Mouse (Mus musculus) ES-E14 (cell line): ENCODE results near the gene Elavl1.

Experiments used
- CHD2 ChIP-seq: IDR thresholded peaks from 2 replicates; pipeline ENCODE4 v1.6.1; 2014; ENCODE audit warnings: mild to moderate bottlenecking, low read depth, low read length, inconsistent platforms
- HCFC1 ChIP-seq: IDR thresholded peaks from 2 replicates; pipeline ENCODE4 v1.6.1; 2012; ENCODE audit warnings: low read length, inconsistent platforms, borderline replicate concordance; ENCODE audit not compliant: insufficient read depth
- MAFK ChIP-seq: IDR thresholded peaks from 2 replicates; pipeline ENCODE4 v1.6.1; 2014; ENCODE audit warnings: mild to moderate bottlenecking, low read depth, low read length, inconsistent platforms; ENCODE audit not compliant: insufficient read depth
- ZC3H11A ChIP-seq: IDR thresholded peaks from 2 replicates; pipeline ENCODE4 v1.6.1; 2012; ENCODE audit warnings: low read depth, mild to moderate bottlenecking, inconsistent platforms, low read length, borderline replicate concordance
- ZNF384 ChIP-seq: IDR thresholded peaks from 2 replicates; pipeline ENCODE4 v1.6.1; 2012; ENCODE audit warnings: low read depth, low read length, inconsistent platforms

- no peak for TF ChIP-seq ZNF384
- no peak for TF ChIP-seq ZC3H11A
- no peak for TF ChIP-seq CHD2
- no peak for TF ChIP-seq HCFC1
- no peak for TF ChIP-seq MAFK
Observed at GRCm38 (mm10) chr8:4367808-4368207, 42.6 kb upstream of the Elavl1 start.
